Mouse (Mus musculus) heart, embryonic 16.5 days (tissue): ENCODE data around the gene Rgs19. TPM values are rescaled to one million over a fixed set of nuclear protein-coding genes. Genes with fewer than 3 reads are reported as not detected.

Experiments used
- ATAC-seq: fragments of 200-750 bp; cut with Nextera tagmentation; replicated peaks from 2 replicates; pipeline ENCODE4 v1.8.0; 2017; ENCODE audit warnings: moderate number of reproducible peaks; ENCODE audit not compliant: insufficient read depth, low FRiP score; ENCODE audit errors: extremely low read depth
- H3K27ac ChIP-seq: fragments of 300-500 bp; sonication (generic); 2 replicates; pipeline ENCODE4 v1.5.1; 2014; ENCODE audit warnings: mild to moderate bottlenecking, low read length, control low read depth, moderate library complexity
- H3K27me3 ChIP-seq: fragments of 300-500 bp; sonication (generic); 2 replicates; pipeline ENCODE4 v1.6.1; 2014; ENCODE audit warnings: low read length, mixed read lengths; ENCODE audit not compliant: control insufficient read depth, insufficient read depth
- H3K36me3 ChIP-seq: fragments of 300-500 bp; sonication (generic); 2 replicates; pipeline ENCODE4 v1.6.1; 2014; ENCODE audit not compliant: control insufficient read depth, insufficient read depth
- H3K4me1 ChIP-seq: fragments of 300-500 bp; sonication (generic); 2 replicates; pipeline ENCODE4 v1.6.1; 2014; ENCODE audit warnings: low read length, mixed read lengths; ENCODE audit not compliant: control insufficient read depth, insufficient read depth
- H3K4me2 ChIP-seq: fragments of 300-500 bp; sonication (generic); 2 replicates; pipeline ENCODE4 v1.6.1; 2014; ENCODE audit warnings: low read depth, mild to moderate bottlenecking, control low read depth, low read length
- H3K4me3 ChIP-seq: fragments of 300-500 bp; sonication (generic); 2 replicates; pipeline ENCODE4 v1.5.1; 2014; ENCODE audit warnings: mild to moderate bottlenecking, control low read depth, low read length
- H3K9ac ChIP-seq: fragments of 300-500 bp; sonication (generic); 2 replicates; pipeline ENCODE4 v1.6.1; 2014; ENCODE audit warnings: low read length, control low read depth
- H3K9me3 ChIP-seq: fragments of 300-500 bp; sonication (generic); replicated peaks from 2 replicates; pipeline ENCODE4 v1.6.1; 2016; ENCODE audit warnings: low read length; ENCODE audit not compliant: control insufficient read depth
- WGBS: fragments of 180-500 bp; shearing (Covaris S2); extraction: QIAGEN DNeasy Blood & Tissue Kit; methylation state at CpG from one replicate; pipeline ENCODE4 v1.1.7; 2014; 5-methylcytosine and 5-hydroxymethylcytosine counted together
- polyA plus RNA-seq: library from polyadenylated mRNA; unstranded; fragments of >200 nt; fragmentation: Nextera tagmentation; extraction: Ambion mirVana; gene quantifications from 2 replicates; pipeline ENCODE4 v1.2.1, GENCODE M21; 2015

The Rgs19 gene
- 34.5 and 40.2 TPM in 2 replicates for polyA plus RNA-seq

- ATAC-seq, result peak; percentile 88
- peak within 1 kb of the TSS; percentile 82 for H3K9ac ChIP-seq
- peak within 1 kb of the TSS; percentile 57 for H3K27ac ChIP-seq
- H3K4me2 ChIP-seq, result peak within 1 kb of the TSS; percentile 96
- peaks cover 6% of the 10 kb centered on the region; the same call in 1 of the 2 replicates for H3K36me3 ChIP-seq
- H3K27me3 ChIP-seq, result no peaks in the 10 kb centered on the region
- under 1% methylated on average over 75 of the region's 75 CpGs for WGBS
- no peaks in the 10 kb centered on the region for H3K9me3 ChIP-seq
- peaks cover 3% of the 10 kb centered on the region; the same call in 1 of the 2 replicates for H3K4me1 ChIP-seq
- H3K4me3 ChIP-seq, result peak within 1 kb of the TSS; percentile 76
Measured at GRCm38 (mm10) chr2:181693339-181694280, at the start of gene Rgs19. Rgs19 (minus strand) TSS chr2:181693977.

GRCm38 (mm10) chr2:181730051-181730450 is 36.3 kb upstream of the Rgs19 start:
- Histone ChIP-seq H3K27ac (no peak overlapping the region), H3K4me3 (no peak overlapping the region), H3K4me2 (no peak overlapping the region), H3K36me3 (no peaks in the 10 kb centered on the region), H3K4me1 (no peaks in the 10 kb centered on the region), H3K9me3 (no peaks in the 10 kb centered on the region), H3K9ac (no peak overlapping the region), H3K27me3 (no peaks in the 10 kb centered on the region)
- WGBS, result 53% methylated on average over 3 of the region's 3 CpGs
- ATAC-seq, result no peak

GRCm38 (mm10) chr2:181727659-181728262 is 34.0 kb upstream of the Rgs19 start:
- Histone ChIP-seq H3K4me2 (no peak overlapping the region), H3K36me3 (no peaks in the 10 kb centered on the region), H3K4me1 (no peaks in the 10 kb centered on the region), H3K9ac (no peak overlapping the region), H3K9me3 (no peaks in the 10 kb centered on the region), H3K4me3 (no peak overlapping the region), H3K27me3 (no peaks in the 10 kb centered on the region), H3K27ac (no peak overlapping the region)
- ATAC-seq, result no peak
- 53% methylated on average over 9 of the region's 9 CpGs for WGBS

GRCm38 (mm10) chr2:181722213-181722612 is 28.4 kb upstream of the Rgs19 start:
- no peaks in the 10 kb centered on the region for H3K36me3 ChIP-seq
- no peaks in the 10 kb centered on the region for H3K27me3 ChIP-seq
- ATAC-seq, result no peak
- no peaks in the 10 kb centered on the region for H3K9me3 ChIP-seq
- no peaks in the 10 kb centered on the region for H3K4me1 ChIP-seq
- no peak overlapping the region for H3K4me3 ChIP-seq
- no peak overlapping the region for H3K4me2 ChIP-seq
- H3K9ac ChIP-seq, result no peak overlapping the region
- no peak overlapping the region for H3K27ac ChIP-seq
- 17% methylated on average over 3 of the region's 3 CpGs for WGBS

GRCm38 (mm10) chr2:181721200-181721599 is 27.4 kb upstream of the Rgs19 start:
- no peaks in the 10 kb centered on the region for H3K9me3 ChIP-seq
- H3K4me1 ChIP-seq, result no peaks in the 10 kb centered on the region
- H3K4me2 ChIP-seq, result no peak overlapping the region
- H3K27ac ChIP-seq, result no peak overlapping the region
- no peak overlapping the region for H3K9ac ChIP-seq
- no peak overlapping the region for H3K4me3 ChIP-seq
- H3K36me3 ChIP-seq, result no peaks in the 10 kb centered on the region
- no peaks in the 10 kb centered on the region for H3K27me3 ChIP-seq
- no peak for ATAC-seq

- peaks cover 3% of the 10 kb centered on the region for H3K4me1 ChIP-seq
- ATAC-seq, result no peak
Measured at GRCm38 (mm10) chr2:181720061-181720460, 26.3 kb upstream of the Rgs19 start.

GRCm38 (mm10) chr2:181716991-181717390 is 23.2 kb upstream of the Rgs19 start:
- Histone ChIP-seq H3K27me3 (no peaks in the 10 kb centered on the region), H3K4me1 (peaks cover 9% of the 10 kb centered on the region), H3K36me3 (no peaks in the 10 kb centered on the region), H3K9ac (no peak overlapping the region), H3K27ac (no peak overlapping the region), H3K4me3 (no peak overlapping the region), H3K4me2 (no peak overlapping the region), H3K9me3 (no peaks in the 10 kb centered on the region)
- 48% methylated on average over 3 of the region's 3 CpGs for WGBS
- ATAC-seq, result no peak

More at GRCm38 (mm10) chr2:181720061-181720460, 26.3 kb upstream of the Rgs19 start:
- H3K9me3 ChIP-seq, result no peaks in the 10 kb centered on the region
- H3K4me2 ChIP-seq, result no peak overlapping the region
- WGBS, result 34% methylated on average over 3 of the region's 3 CpGs
- H3K27ac ChIP-seq, result no peak overlapping the region
- H3K36me3 ChIP-seq, result no peaks in the 10 kb centered on the region
- H3K27me3 ChIP-seq, result no peaks in the 10 kb centered on the region
- H3K4me3 ChIP-seq, result no peak overlapping the region
- H3K9ac ChIP-seq, result no peak overlapping the region

GRCm38 (mm10) chr2:181715382-181715781 is 21.6 kb upstream of the Rgs19 start:
- 59% methylated on average over 3 of the region's 3 CpGs for WGBS
- Histone ChIP-seq H3K27me3 (no peaks in the 10 kb centered on the region), H3K4me1 (peaks cover 9% of the 10 kb centered on the region), H3K9ac (peak overlapping the region; percentile 65; the same call in 1 of the 2 replicates), H3K36me3 (no peaks in the 10 kb centered on the region), H3K4me3 (peak overlapping the region; percentile 36), H3K27ac (no peak overlapping the region), H3K4me2 (peak overlapping the region; percentile 61), H3K9me3 (no peaks in the 10 kb centered on the region)
- no peak for ATAC-seq

- H3K4me3 ChIP-seq, result peak within 1 kb of the TSS; percentile 36
- ATAC-seq, result peak; percentile 83; the same call in 1 of the 2 replicates
- WGBS, result under 1% methylated on average over 7 of the region's 7 CpGs
- H3K4me1 ChIP-seq, result peaks cover 9% of the 10 kb centered on the region
- H3K27ac ChIP-seq, result no peak within 1 kb of the TSS
- peak within 1 kb of the TSS; percentile 65 for H3K9ac ChIP-seq
- no peaks in the 10 kb centered on the region for H3K36me3 ChIP-seq
- H3K4me2 ChIP-seq, result peak within 1 kb of the TSS; percentile 61
- no peaks in the 10 kb centered on the region for H3K9me3 ChIP-seq
- no peaks in the 10 kb centered on the region for H3K27me3 ChIP-seq
Measured at GRCm38 (mm10) chr2:181714903-181715326, 21.1 kb upstream of the Rgs19 start, which contains the start of gene Oprl1. Oprl1 (plus strand) TSS chr2:181715016.
